Mouse (Mus musculus): Measurements from ENCODE around the gene Mat2a. TPM values are rescaled to one million over a fixed set of nuclear protein-coding genes. Genes with fewer than 3 reads are reported as not detected.
"Not testable (repeated sequence)": the region's sequence is repeated elsewhere in the genome, so short reads cannot be mapped to it uniquely, and the experiment has no call there.

Gene Mat2a
- total RNA-seq (2015): 342 and 403 TPM in 2 replicates
- total RNA-seq (2017): 192 and 230 TPM in 2 replicates

DNA sequence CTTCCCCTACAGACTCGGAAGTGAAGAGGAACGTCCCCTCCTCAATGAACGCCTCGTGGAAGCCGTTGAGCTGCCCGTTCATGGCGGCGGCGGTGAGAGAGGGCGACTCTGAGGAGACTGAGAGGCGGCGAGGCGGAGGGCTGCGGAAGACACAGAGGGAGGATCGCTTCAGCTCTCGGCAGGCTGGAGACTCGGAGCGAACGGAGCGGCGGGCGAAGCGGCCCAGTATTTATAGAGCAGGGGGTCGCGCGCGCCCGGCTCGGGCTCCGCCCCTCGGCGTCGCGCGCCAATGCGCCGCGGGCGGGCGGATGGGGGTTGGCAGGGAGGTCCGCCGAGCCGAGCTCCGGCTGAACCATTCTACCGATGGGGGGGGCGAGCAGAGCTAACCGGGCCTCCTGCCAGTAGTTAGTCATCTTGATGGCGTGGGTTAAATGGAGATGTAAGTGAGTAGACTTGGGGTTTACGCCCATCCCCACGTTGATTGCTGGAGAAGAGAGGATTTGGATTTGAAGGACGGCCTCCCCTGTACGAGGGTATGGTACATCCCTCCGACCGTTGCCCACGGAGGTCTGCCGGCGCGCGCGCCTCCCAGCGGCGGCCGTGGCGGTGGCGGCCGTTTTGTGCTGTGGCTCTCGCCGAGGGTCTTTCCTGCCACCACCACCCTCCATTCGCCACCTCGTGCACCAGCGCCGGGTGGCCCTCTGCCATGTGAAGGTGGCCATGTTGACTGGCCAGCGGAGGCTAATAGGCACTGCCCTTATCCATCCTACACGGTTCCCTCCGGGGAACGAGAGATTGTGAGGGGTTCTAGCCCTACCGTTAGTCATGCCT is at the start of gene Mat2a:
Gene Mat2a (minus strand): TSS at position 204 of the 831 bp plus-strand sequence.
- peak; percentile 71 for ATAC-seq (replicated peaks; ENCODE audit: poor library complexity)

DNA sequence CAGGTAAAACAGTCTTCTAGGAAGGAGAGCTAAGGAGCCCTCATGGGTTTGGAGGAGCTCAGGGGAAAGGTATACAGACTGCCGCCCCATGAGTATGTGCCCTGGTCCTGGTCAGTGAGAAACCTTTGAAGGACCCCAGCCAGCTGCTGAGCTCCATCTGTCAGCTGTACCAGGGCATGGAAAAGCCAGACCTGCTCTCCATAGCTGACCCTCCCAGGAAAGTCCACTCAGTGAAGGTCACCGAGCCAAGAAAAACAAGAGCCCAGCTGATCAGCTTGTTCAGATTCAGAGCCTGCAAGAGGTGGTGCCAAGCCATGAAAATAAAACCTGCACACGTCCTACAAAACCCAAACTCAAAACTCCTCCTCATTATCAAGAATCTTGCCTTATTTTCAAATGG is 49.5 kb upstream of the Mat2a start:
- ATAC-seq (replicated peaks; ENCODE audit: poor library complexity): no peak

DNA sequence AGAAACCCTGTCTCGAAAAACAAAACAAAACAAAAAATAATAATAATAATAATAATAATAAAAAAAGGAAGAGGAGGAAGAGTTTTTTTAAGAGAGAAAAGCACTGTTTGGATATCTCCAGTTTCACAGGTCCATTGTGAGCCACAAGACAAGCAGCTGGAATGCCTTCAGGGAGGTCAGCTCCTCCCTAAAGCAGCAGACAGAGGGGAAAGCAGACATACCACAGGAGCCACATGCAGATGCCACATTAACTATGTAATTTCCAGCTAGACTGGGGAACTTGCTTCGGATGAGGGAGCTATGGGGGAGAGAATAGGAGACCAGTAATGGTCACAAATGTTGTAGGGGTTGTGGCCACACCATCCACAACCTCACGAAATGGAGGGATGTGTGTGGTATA is 47.9 kb upstream of the Mat2a start:
- ATAC-seq (replicated peaks; ENCODE audit: poor library complexity): no peak

DNA sequence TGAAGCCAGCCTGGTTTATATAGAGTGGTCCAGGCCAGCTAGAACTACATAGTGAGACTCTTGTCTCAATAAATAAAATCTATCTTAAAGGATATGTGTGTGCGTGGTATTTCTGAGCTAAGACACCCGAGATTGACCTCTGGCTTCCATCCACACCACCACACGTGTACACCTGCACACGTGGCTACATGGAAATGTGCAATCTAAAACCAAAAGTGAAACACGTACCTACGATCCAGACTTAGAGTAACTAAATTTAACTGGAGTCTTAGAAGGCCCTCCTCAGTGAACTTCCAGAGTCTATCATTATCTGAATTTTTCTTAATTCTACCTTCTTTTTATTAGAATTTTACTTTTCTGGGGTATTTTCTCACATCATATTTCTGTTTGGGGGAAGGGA is 46.9 kb upstream of the Mat2a start:
- no peak for ATAC-seq (replicated peaks; ENCODE audit: poor library complexity)

DNA sequence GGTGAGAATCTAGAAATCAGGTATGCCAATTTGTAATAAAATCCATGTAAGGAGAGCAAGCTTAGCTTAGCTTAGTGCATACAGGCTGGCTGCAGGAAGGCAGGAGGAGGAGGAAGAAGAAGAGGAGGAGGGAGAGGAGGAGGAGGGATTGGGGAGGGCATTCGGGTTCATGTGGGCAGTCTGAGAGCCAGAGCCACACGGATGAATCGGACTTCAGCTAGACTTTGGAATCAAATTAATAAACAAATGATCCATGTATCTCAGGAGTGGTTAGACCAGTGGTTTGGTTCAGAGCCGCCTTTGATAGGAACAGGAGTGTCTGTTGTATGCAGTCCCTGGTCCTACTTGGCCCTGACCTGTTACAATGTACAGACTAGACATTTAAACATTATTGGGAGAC is 45.5 kb upstream of the Mat2a start:
- ATAC-seq (replicated peaks; ENCODE audit: poor library complexity): no peak

DNA sequence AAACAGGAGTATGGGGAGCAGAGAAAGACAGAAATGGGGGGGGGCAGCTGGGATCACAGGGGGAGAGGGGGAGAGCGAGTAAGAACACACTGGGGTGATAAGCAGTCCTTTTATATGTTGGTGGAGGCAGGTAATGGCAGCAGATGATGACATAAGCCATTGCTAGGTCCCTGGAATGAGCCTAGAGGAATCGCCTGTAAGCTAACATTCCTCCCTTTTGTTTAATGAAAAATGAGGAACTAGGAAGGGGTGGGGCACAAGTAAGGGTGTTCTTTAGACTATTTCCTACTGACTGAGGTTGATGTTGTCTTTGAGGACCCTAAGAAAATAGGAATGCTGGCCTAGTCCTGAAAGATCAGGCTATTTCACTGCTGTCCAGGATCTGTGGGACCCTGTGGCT is 42.8 kb upstream of the Mat2a start:
- no peak for ATAC-seq (replicated peaks; ENCODE audit: poor library complexity)

DNA sequence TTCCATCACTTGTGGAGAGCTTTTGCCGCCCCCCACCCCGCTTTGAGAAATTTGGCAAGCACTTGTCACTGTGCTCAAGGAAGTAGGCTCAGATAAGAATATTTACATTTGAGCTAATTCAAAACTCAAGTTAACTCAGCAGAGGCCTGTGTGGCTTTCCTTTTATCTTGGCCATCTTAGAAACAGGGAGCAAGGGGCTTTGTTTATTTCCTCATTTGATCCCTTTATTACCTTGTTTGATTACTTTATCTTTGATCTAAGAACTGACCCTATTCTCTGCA is 41.0 kb upstream of the Mat2a start:
- ATAC-seq (replicated peaks; ENCODE audit: poor library complexity): peak; percentile 39

DNA sequence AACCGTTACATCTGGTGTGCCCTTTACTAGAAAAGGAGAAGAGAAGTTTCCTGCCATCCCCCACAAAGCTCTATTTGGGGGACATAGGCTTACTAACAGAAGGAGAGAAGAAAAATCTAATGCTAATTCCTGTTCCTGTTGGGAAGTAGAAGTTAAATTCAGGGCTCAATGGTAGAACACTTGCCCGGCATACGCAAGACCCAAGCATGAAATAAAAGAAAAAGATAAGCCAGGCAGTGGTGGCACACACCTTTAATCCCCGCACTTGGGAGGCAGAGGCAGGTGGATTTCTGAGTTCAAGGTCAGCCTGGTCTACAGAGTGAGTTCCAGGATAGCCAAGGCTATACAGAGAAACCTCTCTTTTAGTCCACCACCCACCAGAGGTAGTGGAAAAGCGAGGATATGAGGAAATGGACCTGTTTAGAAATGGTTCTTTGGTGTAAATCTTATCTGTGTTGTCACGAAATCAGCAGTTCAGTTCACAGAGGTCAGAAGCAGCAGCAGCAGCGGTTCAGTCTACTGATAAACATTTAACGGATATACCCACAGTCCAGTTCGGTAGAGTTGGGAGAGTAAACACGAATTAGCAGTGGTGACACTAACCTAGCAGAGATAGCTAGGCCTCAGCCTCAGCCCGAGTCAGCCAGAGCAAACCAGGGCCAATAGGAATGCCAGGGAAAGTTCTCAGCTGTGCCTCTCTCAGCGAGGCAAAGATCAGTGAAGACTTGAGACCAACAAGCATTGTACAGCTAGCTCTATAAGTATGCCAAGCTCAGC is 40.5 kb upstream of the Mat2a start:
- peak; percentile 78 for ATAC-seq (replicated peaks; ENCODE audit: poor library complexity)

DNA sequence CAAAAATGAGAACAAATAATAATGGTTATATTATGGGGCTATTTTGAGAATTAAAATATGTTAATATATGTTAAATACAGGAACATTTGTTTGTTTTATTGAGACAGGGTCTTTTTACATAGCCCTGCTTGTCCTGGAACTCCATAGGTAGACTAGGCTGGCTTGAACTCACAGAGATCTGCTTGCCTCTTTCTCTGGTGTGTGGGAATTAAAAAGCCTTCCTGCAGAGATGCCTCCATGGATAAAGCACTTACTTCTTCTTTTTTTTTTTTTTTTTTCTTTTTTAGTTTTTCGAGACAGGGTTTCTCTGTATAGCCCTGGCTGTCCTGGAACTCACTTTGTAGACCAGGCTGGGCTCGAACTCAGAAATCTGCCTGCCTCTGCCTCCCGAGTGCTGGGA is 39.3 kb upstream of the Mat2a start:
- not testable (repeated sequence) for ATAC-seq (replicated peaks; ENCODE audit: poor library complexity)

DNA sequence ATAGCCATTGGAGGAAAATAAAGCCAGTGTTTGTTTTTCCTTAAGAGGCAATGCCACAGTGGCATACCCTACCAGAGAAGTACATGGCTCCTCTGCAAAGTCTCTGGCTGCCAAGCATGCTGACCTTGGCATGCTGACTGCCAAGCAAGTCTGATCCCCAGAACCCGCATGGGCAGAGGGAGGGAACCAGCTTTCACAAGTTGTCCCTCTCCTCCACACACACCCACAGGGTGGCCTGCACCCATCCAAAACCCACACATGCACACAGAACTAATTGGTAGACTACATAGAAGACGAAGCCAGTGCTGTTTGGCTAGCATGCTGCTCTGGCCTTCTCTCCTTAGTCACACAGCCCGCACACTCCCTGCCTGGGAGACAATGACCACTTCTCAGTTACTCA is 38.3 kb upstream of the Mat2a start:
- ATAC-seq (replicated peaks; ENCODE audit: poor library complexity): no peak

DNA sequence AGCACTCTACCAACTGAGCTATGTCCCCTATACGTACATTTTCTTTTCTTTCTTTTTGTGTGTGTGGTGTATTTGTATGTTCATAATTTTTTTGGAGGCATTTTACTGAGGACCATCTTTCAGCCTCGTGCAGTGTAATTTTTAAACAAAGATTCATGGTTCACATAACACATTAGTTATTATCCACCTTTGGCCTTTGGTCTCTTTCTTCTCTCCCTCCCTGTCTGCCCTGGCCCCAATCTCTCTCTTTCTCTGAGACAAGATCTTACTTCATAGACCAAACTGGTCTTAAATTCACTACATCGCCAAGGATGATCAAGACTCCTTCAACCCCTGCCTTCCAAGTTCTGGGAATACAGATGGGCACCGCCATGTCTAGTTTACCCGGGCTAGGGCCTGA is 37.5 kb upstream of the Mat2a start:
- no peak for ATAC-seq (replicated peaks; ENCODE audit: poor library complexity)

DNA sequence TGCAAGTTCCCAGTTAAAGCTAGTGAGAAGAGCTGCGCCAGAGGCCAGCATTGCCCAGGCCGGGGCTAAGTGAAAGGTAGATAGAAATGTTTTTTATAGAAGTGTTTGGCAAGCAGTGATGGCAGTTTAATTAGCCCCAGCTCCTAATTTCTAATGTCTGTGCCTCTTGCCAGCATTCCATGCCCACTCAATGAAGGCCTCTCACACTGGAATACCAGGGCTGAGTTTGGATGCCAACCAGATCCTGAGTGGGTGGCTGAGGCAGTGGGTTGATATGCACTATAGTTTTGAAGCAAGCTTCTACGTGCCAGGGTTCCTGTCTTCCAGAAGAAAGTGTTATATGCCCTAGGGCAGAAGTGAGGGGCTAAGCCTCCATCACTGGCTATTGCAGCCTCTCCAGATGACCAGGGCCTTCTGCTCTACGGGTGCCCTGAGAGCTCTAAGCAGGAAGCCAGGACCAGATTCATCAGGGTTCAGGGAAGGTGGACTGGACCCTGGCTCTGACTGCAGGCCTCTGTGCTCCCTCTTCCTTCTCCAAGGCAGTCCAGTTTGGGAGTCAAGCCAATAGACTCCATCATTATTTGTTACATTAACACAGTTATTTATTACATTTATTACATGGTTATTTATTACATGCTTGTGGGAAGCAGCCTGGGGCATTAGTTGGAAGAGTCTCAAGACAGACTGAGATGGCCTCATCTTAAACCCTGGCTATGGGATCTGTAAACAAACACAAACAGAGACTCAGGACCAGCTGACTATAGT is 36.0 kb upstream of the Mat2a start:
- no peak for ATAC-seq (replicated peaks; ENCODE audit: poor library complexity)

DNA sequence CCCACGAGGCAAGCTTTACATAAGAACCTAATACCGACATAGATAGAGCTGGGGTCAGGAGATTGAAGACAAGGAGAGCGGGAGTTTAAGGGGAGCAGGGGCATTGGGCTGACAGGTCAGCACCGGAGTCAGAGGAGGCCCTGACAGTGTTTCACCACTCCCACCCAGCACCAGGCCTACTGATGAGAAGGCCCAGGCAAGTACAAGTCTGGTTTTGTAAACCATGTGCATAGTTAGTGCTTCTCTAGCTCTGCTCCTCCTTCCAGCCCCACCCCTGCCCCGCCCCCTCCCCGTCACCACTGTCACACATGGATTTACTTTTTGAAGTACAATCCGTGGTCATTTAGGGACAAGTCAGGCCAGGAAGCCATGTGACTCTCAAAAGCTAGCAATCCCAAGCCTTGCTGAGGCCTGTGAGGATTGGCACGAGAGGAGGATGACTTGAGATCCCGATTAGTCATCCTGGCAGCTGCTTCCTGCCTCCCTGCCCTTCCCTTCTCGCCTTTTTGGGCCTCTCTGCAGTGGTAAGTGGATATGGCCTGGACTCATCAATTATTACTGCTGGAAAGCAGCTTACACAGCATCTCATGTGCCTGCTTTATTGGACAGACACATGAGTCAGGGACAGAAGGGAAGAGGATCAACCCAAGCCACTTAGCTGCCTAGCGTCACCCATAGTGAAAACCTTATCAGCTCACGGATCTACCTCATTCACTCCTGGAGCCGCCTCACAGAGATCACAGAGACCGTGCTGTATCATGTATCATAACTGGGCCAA is 34.1 kb upstream of the Mat2a start:
- no peak for ATAC-seq (replicated peaks; ENCODE audit: poor library complexity)

DNA sequence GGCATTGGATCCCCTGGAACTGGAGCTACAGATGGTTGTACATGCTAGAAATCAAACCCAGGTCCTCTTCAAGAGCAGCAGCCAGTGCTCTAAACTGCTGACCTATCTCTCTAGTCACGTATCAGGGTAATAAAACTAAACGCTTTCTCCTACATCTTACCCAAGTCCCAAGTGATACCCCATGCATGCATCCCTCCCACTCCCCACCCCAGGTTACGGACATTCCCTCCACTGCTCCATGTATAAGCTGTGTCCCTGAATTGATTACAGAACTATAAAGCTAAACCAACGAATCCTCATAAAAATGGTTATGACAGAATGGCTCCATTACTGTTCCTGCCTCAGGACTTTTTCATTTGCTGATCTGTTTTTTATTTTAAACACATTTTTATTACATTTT is 26.8 kb upstream of the Mat2a start:
- no peak for ATAC-seq (replicated peaks; ENCODE audit: poor library complexity)

DNA sequence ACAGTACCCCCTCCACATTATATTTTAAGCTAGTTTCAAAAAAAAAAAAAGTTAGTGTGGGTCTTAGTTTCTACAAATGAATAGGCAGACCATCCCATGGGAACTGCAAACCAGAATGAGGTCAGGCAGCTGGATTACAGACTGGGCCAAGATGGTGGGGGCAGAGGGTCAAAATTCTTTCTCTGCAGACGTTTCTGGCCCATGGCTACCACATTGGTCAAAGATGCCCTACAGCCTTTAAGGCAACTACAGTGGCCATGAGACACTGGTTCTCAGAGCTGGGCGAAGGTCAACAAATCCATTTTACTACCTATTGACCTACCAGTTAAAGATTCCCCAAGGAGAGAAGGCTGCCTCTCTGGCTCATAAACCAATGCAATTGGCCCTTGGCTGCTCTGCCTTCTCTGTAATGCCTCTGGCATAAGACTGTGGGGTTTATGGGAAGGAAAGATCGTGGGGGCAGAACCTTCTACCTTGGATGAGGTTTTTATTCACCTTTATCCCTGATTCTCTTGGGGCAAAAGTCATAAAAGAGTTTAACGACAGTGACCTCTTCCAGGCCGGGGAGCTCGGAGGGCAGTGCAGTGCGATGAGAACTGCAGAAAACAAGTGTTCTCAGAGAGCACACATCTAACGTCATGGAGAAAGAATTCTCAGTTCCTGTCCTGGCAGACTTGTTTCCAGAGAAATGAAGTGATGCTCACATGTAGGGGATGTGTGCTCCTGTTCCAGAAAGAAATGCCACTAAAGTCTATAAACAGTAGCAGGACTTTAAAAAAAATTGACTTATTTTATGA is 26.2 kb upstream of the Mat2a start:
- no peak for ATAC-seq (replicated peaks; ENCODE audit: poor library complexity)

DNA sequence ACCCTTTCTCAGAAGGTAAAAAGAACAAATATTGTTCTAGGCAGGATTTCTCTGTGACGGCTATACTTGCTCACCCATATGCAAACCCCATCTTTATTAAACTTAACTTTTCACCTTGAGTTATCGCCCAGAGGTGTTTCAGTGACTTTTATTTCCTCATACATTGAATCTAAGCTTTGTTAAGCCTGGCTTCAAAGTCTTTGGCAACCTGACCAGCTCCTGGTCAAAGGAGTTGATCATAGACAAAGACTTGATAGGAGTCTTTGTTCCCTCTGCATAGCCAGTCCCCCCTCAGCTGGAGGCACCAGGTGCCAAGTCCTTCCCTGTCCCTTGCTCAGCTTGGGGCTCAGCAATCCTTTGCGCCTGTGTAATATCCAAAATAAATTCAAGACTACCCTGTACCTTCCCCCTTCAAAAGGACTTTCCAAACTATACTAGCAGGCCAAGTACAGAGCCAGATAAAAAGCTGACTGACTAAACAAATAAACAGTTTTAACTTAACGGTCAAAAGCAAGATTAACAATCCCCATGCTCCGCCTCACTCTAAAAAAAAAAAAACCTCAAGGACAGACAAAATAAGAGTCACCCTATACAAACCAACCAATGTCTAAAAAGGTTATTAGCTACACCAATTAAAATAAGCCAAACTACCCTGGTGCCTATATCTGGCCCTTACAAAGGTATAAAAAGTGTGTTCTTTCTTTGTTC is 23.3 kb upstream of the Mat2a start:
- ATAC-seq (replicated peaks; ENCODE audit: poor library complexity): peak; percentile 55; the same call in 1 of the 2 replicates

DNA sequence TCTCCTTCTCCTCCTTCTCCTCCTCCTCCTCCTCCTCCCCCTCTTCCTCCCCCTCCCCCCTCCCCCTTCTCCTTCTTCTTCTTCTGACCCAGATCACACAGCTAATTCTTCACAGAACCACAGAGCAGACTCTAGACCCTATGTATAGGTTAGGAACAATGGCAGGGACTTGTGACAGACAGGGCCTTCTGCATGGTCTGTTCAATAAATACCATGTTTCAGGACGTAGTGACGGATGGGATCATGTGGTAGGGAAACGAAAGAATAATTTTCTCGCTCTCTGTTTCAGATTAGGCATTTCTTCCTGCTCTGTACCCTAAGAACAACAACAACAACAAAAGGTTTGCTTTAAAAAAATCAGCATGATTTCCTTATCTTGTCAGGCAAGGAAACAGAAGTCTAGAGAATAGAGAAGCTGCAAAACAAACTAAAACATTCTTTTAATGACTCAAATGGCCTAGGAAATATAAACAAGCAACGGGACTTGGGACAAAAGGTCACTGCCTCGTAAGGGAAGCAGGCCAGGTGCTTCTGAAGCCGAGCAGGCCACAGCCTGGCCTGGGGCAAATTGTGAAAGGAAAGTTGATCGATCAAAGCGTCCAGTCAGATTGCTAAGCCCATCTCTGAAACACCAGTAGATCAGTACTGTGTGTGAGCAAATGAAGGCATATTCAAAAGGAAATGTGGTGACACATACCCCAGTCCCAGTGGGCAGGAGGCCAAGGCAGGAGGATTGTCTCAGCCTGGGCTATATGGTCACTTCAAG is 20.9 kb upstream of the Mat2a start:
- ATAC-seq (replicated peaks; ENCODE audit: poor library complexity): no peak

DNA sequence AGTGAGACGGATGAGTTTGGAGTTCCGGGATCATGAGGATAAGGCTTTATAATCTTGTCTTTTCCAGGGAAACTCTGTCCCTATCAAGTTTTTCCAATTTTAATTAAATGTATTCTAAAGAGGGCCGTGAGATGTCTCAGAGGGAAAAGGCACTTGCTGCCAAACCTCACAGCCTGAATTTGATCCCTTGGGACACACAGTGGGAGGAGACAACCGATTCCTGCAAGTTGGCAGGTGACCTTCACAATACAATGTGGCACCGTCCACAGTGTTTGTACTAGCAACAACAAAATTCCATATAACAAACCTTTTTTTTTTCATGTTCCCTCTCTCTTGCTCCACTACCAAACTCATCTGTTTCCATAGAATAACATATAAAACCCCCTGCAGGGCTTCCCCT is 19.6 kb upstream of the Mat2a start:
- no peak for ATAC-seq (replicated peaks; ENCODE audit: poor library complexity)

DNA sequence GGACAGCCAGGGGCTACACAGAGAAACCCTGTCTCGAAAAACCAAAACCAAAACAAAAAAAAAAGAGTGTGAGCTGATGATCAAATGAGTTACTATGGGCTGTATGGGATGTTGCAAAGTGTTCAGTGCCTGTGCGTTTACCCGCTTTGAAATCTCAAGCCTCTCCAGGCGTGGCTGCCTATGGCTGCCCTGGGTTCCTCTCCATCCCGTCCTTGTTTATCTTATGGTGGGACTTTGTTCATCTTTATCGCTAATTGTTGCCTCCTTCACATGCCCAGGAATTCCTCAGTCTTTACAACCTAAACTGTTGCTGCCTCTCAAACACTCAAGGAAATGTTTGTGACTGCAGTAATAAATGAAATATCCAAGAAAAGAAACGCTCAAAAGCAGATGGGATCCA is 19.1 kb upstream of the Mat2a start:
- no peak for ATAC-seq (replicated peaks; ENCODE audit: poor library complexity)
